Mouse (Mus musculus) neural tube, embryonic 11.5 days (tissue): Measurements from ENCODE around the gene Alkbh4. TPM values are rescaled to one million over a fixed set of nuclear protein-coding genes. Genes with fewer than 3 reads are reported as not detected.

ENCODE experiments used
- ATAC-seq: fragments of 200-750 bp; cut with Nextera tagmentation; 2 replicates; pipeline ENCODE4 v1.8.0; 2017; ENCODE audit warnings: moderate number of reproducible peaks, mild to moderate bottlenecking, moderate TSS enrichment, moderate library complexity; ENCODE audit not compliant: insufficient read depth, low FRiP score, low TSS enrichment
- DNase-seq: peaks from one replicate; pipeline ENCODE4 v3.0.0-alpha.2; 2015; ENCODE audit warnings: low spot score
- H3K27ac ChIP-seq: fragments of 300-500 bp; sonication (generic); 2 replicates; pipeline ENCODE4 v1.5.1; 2014; ENCODE audit warnings: low read depth, mild to moderate bottlenecking, low read length
- H3K27me3 ChIP-seq: fragments of 300-500 bp; sonication (generic); 2 replicates; pipeline ENCODE4 v1.6.1; 2014; ENCODE audit warnings: mild to moderate bottlenecking, low read length, mixed read lengths; ENCODE audit not compliant: control insufficient read depth, insufficient read depth
- H3K36me3 ChIP-seq: fragments of 300-500 bp; sonication (generic); 2 replicates; pipeline ENCODE4 v1.6.1; 2014; ENCODE audit warnings: mild to moderate bottlenecking, low read length, moderate library complexity, mixed read lengths; ENCODE audit not compliant: control insufficient read depth, insufficient read depth
- H3K4me1 ChIP-seq: fragments of 300-500 bp; sonication (generic); 2 replicates; pipeline ENCODE4 v1.6.1; 2014; ENCODE audit warnings: low read length, mixed read lengths; ENCODE audit not compliant: control insufficient read depth, insufficient read depth
- H3K4me2 ChIP-seq: fragments of 300-500 bp; sonication (generic); 2 replicates; pipeline ENCODE4 v1.6.1; 2014; ENCODE audit warnings: low read depth, mild to moderate bottlenecking, moderate library complexity
- H3K4me3 ChIP-seq: fragments of 300-500 bp; sonication (generic); 2 replicates; pipeline ENCODE4 v1.5.1; 2014; ENCODE audit warnings: low read depth, low read length
- H3K9ac ChIP-seq: fragments of 300-500 bp; sonication (generic); 2 replicates; pipeline ENCODE4 v1.6.1; 2014; ENCODE audit warnings: mild to moderate bottlenecking, low read length
- H3K9me3 ChIP-seq: fragments of 300-500 bp; sonication (generic); 2 replicates; pipeline ENCODE4 v1.6.1; 2016; ENCODE audit warnings: low read length; ENCODE audit not compliant: control insufficient read depth
- WGBS: fragments of 180-500 bp; shearing (Covaris S2); extraction: QIAGEN DNeasy Blood & Tissue Kit; methylation state at CpG from one replicate; pipeline ENCODE4 v1.1.7; 2014; 5-methylcytosine and 5-hydroxymethylcytosine counted together
- polyA plus RNA-seq: library from polyadenylated mRNA; unstranded; fragments of >200 nt; fragmentation: Nextera tagmentation; extraction: Ambion mirVana; gene quantifications from 2 replicates; pipeline ENCODE4 v1.2.1, GENCODE M21; 2014

Alkbh4 gene
- polyA plus RNA-seq, 1 experiment from 2014 or later: 21.1 TPM

GRCm38 (mm10) chr5:136137658-136138274, 1.8 kb downstream of the Alkbh4 start:
- WGBS: 73% methylated on average over 13 of the region's 13 CpGs
- ATAC-seq: no peak
- no peak overlapping the region for H3K4me2 ChIP-seq
- no peaks in the 10 kb centered on the region for H3K9me3 ChIP-seq
- DNase-seq: peak; percentile 69
- H3K27ac ChIP-seq: no peak overlapping the region
- H3K4me3 ChIP-seq: no peak overlapping the region
- no peak overlapping the region for H3K9ac ChIP-seq
- peaks cover 18% of the 10 kb centered on the region for H3K36me3 ChIP-seq
- 0 out of 2 replicates have a peak, but pooled peaks cover 5% of the 10 kb centered on the region for H3K4me1 ChIP-seq
- no peaks in the 10 kb centered on the region for H3K27me3 ChIP-seq

- no peaks in the 10 kb centered on the region for H3K27me3 ChIP-seq
- H3K27ac ChIP-seq: no peak overlapping the region
- 92% methylated on average over 13 of the region's 13 CpGs for WGBS
- 0 out of 2 replicates have a peak, but pooled peaks cover 5% of the 10 kb centered on the region for H3K4me1 ChIP-seq
- no peaks in the 10 kb centered on the region for H3K9me3 ChIP-seq
- peaks cover 18% of the 10 kb centered on the region for H3K36me3 ChIP-seq
- H3K4me2 ChIP-seq: no peak overlapping the region
- ATAC-seq: no peak
- H3K9ac ChIP-seq: no peak overlapping the region
- no peak for DNase-seq
- H3K4me3 ChIP-seq: no peak overlapping the region
Measured at GRCm38 (mm10) chr5:136139393-136139792, 3.4 kb downstream of the Alkbh4 start.

DNA sequence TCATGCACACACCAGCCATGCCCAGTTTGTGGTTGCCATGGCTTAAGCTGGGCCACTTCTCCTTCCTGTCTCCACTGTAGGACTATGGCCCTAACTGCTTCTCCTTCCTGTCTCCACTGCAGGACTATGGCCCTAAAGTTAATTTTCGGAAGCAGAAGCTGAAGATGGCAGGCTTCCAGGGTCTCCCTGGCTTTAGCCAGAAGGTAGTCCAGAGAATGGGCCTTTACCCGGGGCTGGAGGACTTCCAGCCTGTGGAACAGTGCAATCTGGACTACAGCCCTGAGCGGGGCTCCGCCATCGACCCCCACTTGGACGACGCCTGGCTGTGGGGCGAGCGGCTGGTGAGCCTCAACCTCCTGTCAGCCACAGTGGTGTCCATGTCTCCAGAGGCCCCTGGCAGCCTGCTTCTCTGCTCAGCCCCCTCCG, 4.1 kb downstream of the Alkbh4 start:
- 92% methylated on average over 10 of the region's 10 CpGs for WGBS
- no peak overlapping the region for H3K4me2 ChIP-seq
- H3K9ac ChIP-seq: no peak overlapping the region
- no peaks in the 10 kb centered on the region for H3K9me3 ChIP-seq
- H3K27ac ChIP-seq: no peak overlapping the region
- H3K27me3 ChIP-seq: no peaks in the 10 kb centered on the region
- peaks cover 18% of the 10 kb centered on the region for H3K36me3 ChIP-seq
- no peak overlapping the region for H3K4me3 ChIP-seq
- DNase-seq (no peak), ATAC-seq (no peak)
- H3K4me1 ChIP-seq: 0 out of 2 replicates have a peak, but pooled peaks cover 1% of the 10 kb centered on the region

GRCm38 (mm10) chr5:136142746-136143145, 6.8 kb downstream of the Alkbh4 start:
- WGBS: 89% methylated on average over 5 of the region's 5 CpGs
- Histone ChIP-seq H3K9me3 (no peaks in the 10 kb centered on the region), H3K9ac (no peak overlapping the region), H3K4me1 (no peaks in the 10 kb centered on the region), H3K4me3 (no peak overlapping the region), H3K27ac (no peak overlapping the region), H3K27me3 (no peaks in the 10 kb centered on the region), H3K4me2 (no peak overlapping the region), H3K36me3 (peaks cover 18% of the 10 kb centered on the region)
- no peak for ATAC-seq
- DNase-seq: no peak

DNA sequence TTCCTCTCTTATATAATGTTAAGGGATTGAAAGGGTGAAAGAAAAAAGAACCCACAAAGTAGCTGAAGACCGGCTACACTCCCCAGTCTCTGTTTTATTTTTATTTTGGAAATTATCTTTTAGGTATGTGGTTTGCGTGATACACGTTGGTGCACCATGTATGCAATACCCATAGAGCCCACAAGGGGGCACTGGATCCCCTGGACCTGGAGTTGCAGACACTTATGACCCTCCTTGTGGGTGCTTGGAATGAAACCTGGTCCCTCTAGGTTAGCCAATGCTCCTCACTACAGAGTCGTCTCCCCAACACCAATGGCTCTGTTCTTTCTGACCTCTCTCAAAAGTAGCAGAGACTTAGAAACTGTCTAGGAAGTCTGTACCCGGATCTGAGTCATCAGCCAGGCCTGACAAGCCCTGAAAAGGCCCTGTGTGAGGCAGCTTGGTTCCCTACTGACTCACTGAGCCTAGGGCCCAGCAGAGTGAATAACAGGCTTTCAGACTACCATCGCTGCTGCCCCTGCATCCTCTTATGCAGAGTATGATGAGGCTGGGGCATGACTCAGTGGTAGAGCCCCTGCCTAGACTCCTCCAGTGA, 7.3 kb downstream of the Alkbh4 start:
- 92% methylated on average over 6 of the region's 6 CpGs for WGBS
- ATAC-seq (no peak), DNase-seq (no peak)
- H3K4me2 ChIP-seq: no peak overlapping the region
- H3K9ac ChIP-seq: no peak overlapping the region
- no peak overlapping the region for H3K4me3 ChIP-seq
- peaks cover 18% of the 10 kb centered on the region for H3K36me3 ChIP-seq
- no peaks in the 10 kb centered on the region for H3K9me3 ChIP-seq
- H3K4me1 ChIP-seq: no peaks in the 10 kb centered on the region
- H3K27ac ChIP-seq: no peak overlapping the region
- H3K27me3 ChIP-seq: no peaks in the 10 kb centered on the region

- Histone ChIP-seq H3K9ac (no peak overlapping the region), H3K4me1 (no peaks in the 10 kb centered on the region), H3K27me3 (no peaks in the 10 kb centered on the region), H3K4me2 (no peak overlapping the region), H3K4me3 (no peak overlapping the region), H3K36me3 (peaks cover 13% of the 10 kb centered on the region), H3K27ac (no peak overlapping the region), H3K9me3 (no peaks in the 10 kb centered on the region)
- WGBS: 59% methylated on average over 12 of the region's 12 CpGs
- DNase-seq (no peak), ATAC-seq (no peak)
Measured at GRCm38 (mm10) chr5:136144606-136145430, 8.9 kb downstream of the Alkbh4 start.

DNA sequence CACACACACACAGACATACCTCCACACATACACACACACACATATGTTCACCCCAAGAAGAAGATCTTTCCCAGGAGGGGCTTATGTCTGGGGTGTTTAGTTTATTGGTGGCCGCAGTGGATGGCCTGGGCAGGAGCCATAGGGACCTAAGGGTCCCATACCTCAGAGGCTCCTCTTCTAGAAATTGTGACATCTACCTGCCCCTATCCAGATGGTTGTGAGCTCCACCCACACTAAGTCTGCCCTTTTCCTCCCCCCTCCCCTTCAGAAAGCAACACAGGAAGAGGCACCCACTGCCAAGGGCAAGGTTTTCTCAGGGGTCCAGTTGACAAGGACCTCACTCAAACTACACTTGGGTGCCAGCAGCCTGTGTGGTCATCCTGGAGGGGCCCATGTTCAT, 11.0 kb downstream of the Alkbh4 start:
- 87% methylated on average over 1 of the region's 1 CpGs for WGBS
- Histone ChIP-seq H3K4me2 (no peak overlapping the region), H3K9ac (no peak overlapping the region), H3K9me3 (no peaks in the 10 kb centered on the region), H3K27ac (no peak overlapping the region), H3K36me3 (no peaks in the 10 kb centered on the region), H3K4me1 (no peaks in the 10 kb centered on the region), H3K27me3 (no peaks in the 10 kb centered on the region), H3K4me3 (no peak overlapping the region)
- no peak for ATAC-seq
- DNase-seq: no peak

DNA sequence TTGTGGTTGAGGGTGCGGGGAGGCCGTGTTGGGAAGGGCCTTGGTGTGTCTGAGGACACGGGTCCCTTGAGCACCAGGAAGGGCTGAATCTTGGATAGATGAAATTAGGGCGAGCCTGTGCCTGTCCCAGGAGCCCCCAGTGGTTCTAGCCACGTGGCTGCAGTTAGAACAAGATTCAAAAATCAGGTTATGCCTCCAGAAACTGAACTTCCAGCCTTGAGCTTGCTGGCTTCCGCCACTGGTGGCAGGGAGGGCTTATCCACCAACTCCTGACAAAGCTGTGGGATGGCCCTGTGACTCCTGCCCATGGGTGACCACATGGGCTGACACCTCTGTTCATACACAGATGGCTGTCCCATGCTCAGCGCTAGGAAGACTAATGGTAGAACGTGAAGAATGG, 11.8 kb downstream of the Alkbh4 start:
- no peak overlapping the region for H3K4me2 ChIP-seq
- no peak overlapping the region for H3K27ac ChIP-seq
- H3K9me3 ChIP-seq: no peaks in the 10 kb centered on the region
- no peak for DNase-seq
- H3K36me3 ChIP-seq: no peaks in the 10 kb centered on the region
- ATAC-seq: no peak
- H3K4me1 ChIP-seq: no peaks in the 10 kb centered on the region
- no peak overlapping the region for H3K9ac ChIP-seq
- H3K4me3 ChIP-seq: no peak overlapping the region
- WGBS: 76% methylated on average over 8 of the region's 8 CpGs
- no peaks in the 10 kb centered on the region for H3K27me3 ChIP-seq
